Mouse (Mus musculus) splenic B cell, adult 2 months (primary cell): ENCODE measurements around the gene Wdhd1.

Experiments used
- DNase-seq: peaks from one replicate; pipeline ENCODE4 v3.0.0-alpha.2; 2011; ENCODE audit warnings: low read depth, low spot score
- H3K27me3 ChIP-seq: 2 replicates; pipeline ENCODE4 v1.6.1; 2012; ENCODE audit warnings: mild to moderate bottlenecking, low read length, moderate library complexity, mixed read lengths; ENCODE audit not compliant: control insufficient read depth, poor library complexity, insufficient read depth, severe bottlenecking
- H3K36me3 ChIP-seq: 2 replicates; pipeline ENCODE4 v1.6.1; 2012; ENCODE audit warnings: mild to moderate bottlenecking, low read length, moderate library complexity, mixed read lengths; ENCODE audit not compliant: control insufficient read depth, poor library complexity, insufficient read depth, severe bottlenecking

Gene Wdhd1

GRCm38 (mm10) chr14:47220231-47221025, 56.2 kb downstream of the Wdhd1 start:
- no peaks in the 10 kb centered on the region for H3K27me3 ChIP-seq
- DNase-seq, result no peak
- H3K36me3 ChIP-seq, result no peaks in the 10 kb centered on the region

GRCm38 (mm10) chr14:47218766-47219606, 57.7 kb downstream of the Wdhd1 start:
- Histone ChIP-seq H3K36me3 (no peaks in the 10 kb centered on the region), H3K27me3 (no peaks in the 10 kb centered on the region)
- no peak for DNase-seq

- Histone ChIP-seq H3K27me3 (no peaks in the 10 kb centered on the region), H3K36me3 (no peaks in the 10 kb centered on the region)
- no peak for DNase-seq
These were observed 60.1 kb downstream of the Wdhd1 start for GRCm38 (mm10) chr14:47216541-47216940.

GRCm38 (mm10) chr14:47214367-47214766, 62.3 kb downstream of the Wdhd1 start:
- DNase-seq, result no peak
- no peaks in the 10 kb centered on the region for H3K27me3 ChIP-seq
- H3K36me3 ChIP-seq, result no peaks in the 10 kb centered on the region

GRCm38 (mm10) chr14:47213305-47213704, 63.4 kb downstream of the Wdhd1 start:
- Histone ChIP-seq H3K27me3 (no peaks in the 10 kb centered on the region), H3K36me3 (no peaks in the 10 kb centered on the region)
- DNase-seq, result no peak

- Histone ChIP-seq H3K27me3 (no peaks in the 10 kb centered on the region), H3K36me3 (no peaks in the 10 kb centered on the region)
- no peak for DNase-seq
These were observed 66.9 kb downstream of the Wdhd1 start for GRCm38 (mm10) chr14:47209669-47210164.

- DNase-seq, result no peak
- H3K27me3 ChIP-seq, result no peaks in the 10 kb centered on the region
- no peaks in the 10 kb centered on the region for H3K36me3 ChIP-seq
These were observed 67.8 kb downstream of the Wdhd1 start for GRCm38 (mm10) chr14:47208564-47209493.

GRCm38 (mm10) chr14:47206601-47207000, 70.1 kb downstream of the Wdhd1 start:
- Histone ChIP-seq H3K36me3 (no peaks in the 10 kb centered on the region), H3K27me3 (no peaks in the 10 kb centered on the region)
- no peak for DNase-seq

- H3K36me3 ChIP-seq, result no peaks in the 10 kb centered on the region
- H3K27me3 ChIP-seq, result no peaks in the 10 kb centered on the region
- no peak for DNase-seq
These were observed 71.2 kb downstream of the Wdhd1 start for GRCm38 (mm10) chr14:47205270-47205972.

GRCm38 (mm10) chr14:47197340-47197739, 79.3 kb downstream of the Wdhd1 start:
- H3K36me3 ChIP-seq, result no peaks in the 10 kb centered on the region
- H3K27me3 ChIP-seq, result no peaks in the 10 kb centered on the region
- no peak for DNase-seq

- H3K36me3 ChIP-seq, result no peaks in the 10 kb centered on the region
- DNase-seq, result no peak
- H3K27me3 ChIP-seq, result no peaks in the 10 kb centered on the region
These were observed 79.9 kb downstream of the Wdhd1 start for GRCm38 (mm10) chr14:47196711-47197110.

GRCm38 (mm10) chr14:47194096-47194495, 82.6 kb downstream of the Wdhd1 start:
- Histone ChIP-seq H3K36me3 (no peaks in the 10 kb centered on the region), H3K27me3 (no peaks in the 10 kb centered on the region)
- DNase-seq, result peak; percentile 71

GRCm38 (mm10) chr14:47193506-47193905, 83.2 kb downstream of the Wdhd1 start:
- H3K36me3 ChIP-seq, result no peaks in the 10 kb centered on the region
- no peak for DNase-seq

GRCm38 (mm10) chr14:47191861-47192260, 84.8 kb downstream of the Wdhd1 start:
- DNase-seq, result no peak
- no peaks in the 10 kb centered on the region for H3K36me3 ChIP-seq
- no peaks in the 10 kb centered on the region for H3K27me3 ChIP-seq

More at GRCm38 (mm10) chr14:47193506-47193905, 83.2 kb downstream of the Wdhd1 start:
- no peaks in the 10 kb centered on the region for H3K27me3 ChIP-seq
